Mouse (Mus musculus) liver, embryonic 11.5 days (tissue): ENCODE results near the gene Pla2g4e. TPM values are rescaled to one million over a fixed set of nuclear protein-coding genes. Genes with fewer than 3 reads are reported as not detected.
A peak's percentile ranks its signal among the peaks of the same experiment; 100 is the strongest.

Experiments
- ATAC-seq: fragments of 200-750 bp; cut with Nextera tagmentation; replicated peaks from 2 replicates; pipeline ENCODE4 v1.8.0; 2017; ENCODE audit warnings: moderate number of reproducible peaks, mild to moderate bottlenecking, moderate TSS enrichment, moderate library complexity; ENCODE audit not compliant: low FRiP score
- DNase-seq: peaks from one replicate; pipeline ENCODE4 v3.0.0-alpha.2; 2017; ENCODE audit warnings: low spot score
- H3K27ac ChIP-seq: fragments of 300-500 bp; sonication (generic); 2 replicates; pipeline ENCODE4 v1.5.1; 2014; ENCODE audit warnings: mild to moderate bottlenecking, low read depth, low read length, control low read depth
- H3K27me3 ChIP-seq: fragments of 300-500 bp; sonication (generic); replicated peaks from 2 replicates; pipeline ENCODE4 v1.6.1; 2014; ENCODE audit warnings: low read length, mixed read lengths; ENCODE audit not compliant: control insufficient read depth, insufficient read depth
- H3K36me3 ChIP-seq: fragments of 300-500 bp; sonication (generic); 2 replicates; pipeline ENCODE4 v1.6.1; 2014; ENCODE audit warnings: mild to moderate bottlenecking, low read length, moderate library complexity, mixed read lengths; ENCODE audit not compliant: control insufficient read depth, insufficient read depth
- H3K4me1 ChIP-seq: fragments of 300-500 bp; sonication (generic); replicated peaks from 2 replicates; pipeline ENCODE4 v1.6.1; 2014; ENCODE audit warnings: low read length, mixed read lengths; ENCODE audit not compliant: control insufficient read depth, insufficient read depth
- H3K4me2 ChIP-seq: fragments of 300-500 bp; sonication (generic); 2 replicates; pipeline ENCODE4 v1.6.1; 2014; ENCODE audit warnings: mild to moderate bottlenecking, control low read depth, moderate library complexity
- H3K4me3 ChIP-seq: fragments of 300-500 bp; sonication (generic); 2 replicates; pipeline ENCODE4 v1.5.1; 2014; ENCODE audit warnings: low read depth, low read length, control low read depth
- H3K9ac ChIP-seq: fragments of 300-500 bp; sonication (generic); 2 replicates; pipeline ENCODE4 v1.6.1; 2014; ENCODE audit warnings: low read depth, low read length, control low read depth
- H3K9me3 ChIP-seq: fragments of 300-500 bp; sonication (generic); 2 replicates; pipeline ENCODE4 v1.6.1; 2016; ENCODE audit warnings: low read length, inconsistent platforms, mixed read lengths; ENCODE audit not compliant: control insufficient read depth
- WGBS: fragments of 180-500 bp; shearing (Covaris S2); extraction: QIAGEN DNeasy Blood & Tissue Kit; methylation state at CpG from one replicate; pipeline ENCODE4 v1.1.7; 2014; 5-methylcytosine and 5-hydroxymethylcytosine counted together
- polyA plus RNA-seq: library from polyadenylated mRNA; unstranded; fragments of >200 nt; fragmentation: Nextera tagmentation; extraction: Ambion mirVana; gene quantifications from 2 replicates; pipeline ENCODE4 v1.2.1, GENCODE M21; 2014

Pla2g4e gene
- polyA plus RNA-seq: not detected in 2 replicates

- 7% methylated on average over 27 of the region's 27 CpGs for WGBS
- H3K9me3 ChIP-seq: no peaks in the 10 kb centered on the region
- H3K36me3 ChIP-seq: no peaks in the 10 kb centered on the region
- peak within 1 kb of the TSS; percentile 66 for H3K4me2 ChIP-seq
- H3K4me3 ChIP-seq: peak within 1 kb of the TSS; percentile 34; the same call in 1 of the 2 replicates
- peaks cover 38% of the 10 kb centered on the region for H3K27me3 ChIP-seq
- H3K9ac ChIP-seq: no peak within 1 kb of the TSS
- no peak for ATAC-seq
- no peak within 1 kb of the TSS for H3K27ac ChIP-seq
- no peak for DNase-seq
- H3K4me1 ChIP-seq: 0 out of 2 replicates have a peak, but pooled peaks cover 2% of the 10 kb centered on the region
Measured at GRCm38 (mm10) chr2:120244679-120245420, at the start of gene Pla2g4e. Gene Pla2g4e, minus strand, starts transcription at chr2:120245335.

GRCm38 (mm10) chr2:120291471-120292078 is 46.4 kb upstream of the Pla2g4e start:
- no peaks in the 10 kb centered on the region for H3K9me3 ChIP-seq
- H3K36me3 ChIP-seq: no peaks in the 10 kb centered on the region
- H3K4me1 ChIP-seq: no peaks in the 10 kb centered on the region
- H3K4me2 ChIP-seq: no peak overlapping the region
- 79% methylated on average over 8 of the region's 9 CpGs for WGBS
- ATAC-seq: no peak
- no peak overlapping the region for H3K9ac ChIP-seq
- no peak overlapping the region for H3K4me3 ChIP-seq
- DNase-seq: no peak
- H3K27ac ChIP-seq: no peak overlapping the region
- no peaks in the 10 kb centered on the region for H3K27me3 ChIP-seq

GRCm38 (mm10) chr2:120288995-120289394 is 43.9 kb upstream of the Pla2g4e start, which contains the start of gene Pla2g4d:
Gene Pla2g4d, minus strand, starts transcription at chr2:120289197.
- WGBS: 61% methylated on average over 5 of the region's 5 CpGs
- Histone ChIP-seq H3K36me3 (no peaks in the 10 kb centered on the region), H3K27ac (no peak within 1 kb of the TSS), H3K4me1 (no peaks in the 10 kb centered on the region), H3K27me3 (no peaks in the 10 kb centered on the region), H3K4me2 (no peak within 1 kb of the TSS), H3K9ac (no peak within 1 kb of the TSS), H3K4me3 (no peak within 1 kb of the TSS), H3K9me3 (no peaks in the 10 kb centered on the region)
- ATAC-seq (no peak), DNase-seq (no peak)

- H3K4me3 ChIP-seq: no peak overlapping the region
- no peak overlapping the region for H3K9ac ChIP-seq
- 73% methylated on average over 3 of the region's 3 CpGs for WGBS
- H3K4me2 ChIP-seq: no peak overlapping the region
- H3K4me1 ChIP-seq: no peaks in the 10 kb centered on the region
- H3K36me3 ChIP-seq: no peaks in the 10 kb centered on the region
- DNase-seq: no peak
- no peaks in the 10 kb centered on the region for H3K27me3 ChIP-seq
- H3K9me3 ChIP-seq: no peaks in the 10 kb centered on the region
- H3K27ac ChIP-seq: no peak overlapping the region
- ATAC-seq: no peak
Measured at GRCm38 (mm10) chr2:120288401-120288800, 43.3 kb upstream of the Pla2g4e start.

GRCm38 (mm10) chr2:120285639-120286038 is 40.5 kb upstream of the Pla2g4e start:
- DNase-seq (no peak), ATAC-seq (no peak)
- Histone ChIP-seq H3K9ac (no peak overlapping the region), H3K27ac (no peak overlapping the region), H3K27me3 (no peaks in the 10 kb centered on the region), H3K36me3 (no peaks in the 10 kb centered on the region), H3K9me3 (no peaks in the 10 kb centered on the region), H3K4me2 (no peak overlapping the region), H3K4me1 (no peaks in the 10 kb centered on the region), H3K4me3 (no peak overlapping the region)
- 62% methylated on average over 4 of the region's 4 CpGs for WGBS

- DNase-seq (no peak), ATAC-seq (no peak)
- Histone ChIP-seq H3K4me1 (no peaks in the 10 kb centered on the region), H3K4me2 (no peak overlapping the region), H3K4me3 (no peak overlapping the region), H3K27me3 (no peaks in the 10 kb centered on the region), H3K9me3 (no peaks in the 10 kb centered on the region), H3K27ac (no peak overlapping the region), H3K9ac (no peak overlapping the region), H3K36me3 (no peaks in the 10 kb centered on the region)
Measured at GRCm38 (mm10) chr2:120284705-120285104, 39.6 kb upstream of the Pla2g4e start.

- Histone ChIP-seq H3K27me3 (no peaks in the 10 kb centered on the region), H3K4me2 (no peak overlapping the region), H3K4me1 (no peaks in the 10 kb centered on the region), H3K27ac (no peak overlapping the region), H3K9me3 (no peaks in the 10 kb centered on the region), H3K36me3 (no peaks in the 10 kb centered on the region), H3K4me3 (no peak overlapping the region), H3K9ac (no peak overlapping the region)
- 72% methylated on average over 5 of the region's 5 CpGs for WGBS
- ATAC-seq (no peak), DNase-seq (no peak)
Measured at GRCm38 (mm10) chr2:120284094-120284493, 39.0 kb upstream of the Pla2g4e start.

GRCm38 (mm10) chr2:120283550-120283949 is 38.4 kb upstream of the Pla2g4e start:
- DNase-seq (no peak), ATAC-seq (no peak)
- no peaks in the 10 kb centered on the region for H3K27me3 ChIP-seq
- no peaks in the 10 kb centered on the region for H3K9me3 ChIP-seq
- H3K4me2 ChIP-seq: no peak overlapping the region
- no peaks in the 10 kb centered on the region for H3K4me1 ChIP-seq
- H3K4me3 ChIP-seq: no peak overlapping the region
- WGBS: 48% methylated on average over 6 of the region's 6 CpGs
- H3K27ac ChIP-seq: no peak overlapping the region
- H3K36me3 ChIP-seq: no peaks in the 10 kb centered on the region
- no peak overlapping the region for H3K9ac ChIP-seq

- H3K9me3 ChIP-seq: no peaks in the 10 kb centered on the region
- no peak overlapping the region for H3K4me2 ChIP-seq
- ATAC-seq (no peak), DNase-seq (no peak)
- no peaks in the 10 kb centered on the region for H3K4me1 ChIP-seq
- no peaks in the 10 kb centered on the region for H3K27me3 ChIP-seq
- H3K9ac ChIP-seq: no peak overlapping the region
- no peaks in the 10 kb centered on the region for H3K36me3 ChIP-seq
- H3K27ac ChIP-seq: no peak overlapping the region
- WGBS: 52% methylated on average over 3 of the region's 3 CpGs
- H3K4me3 ChIP-seq: no peak overlapping the region
Measured at GRCm38 (mm10) chr2:120281221-120281620, 36.1 kb upstream of the Pla2g4e start.
